Mouse (Mus musculus) cortical plate, adult 2 months (tissue): ENCODE results near the gene Foxf2.

Experiments
- CTCF ChIP-seq: fragments of 200-500 bp; IDR thresholded peaks from 2 replicates; pipeline ENCODE4 v1.5.1; 2011; ENCODE audit warnings: mild to moderate bottlenecking, control low read depth, low read length; ENCODE audit not compliant: insufficient read depth; ENCODE audit errors: extremely low read depth
- POLR2A ChIP-seq: fragments of 200-500 bp; IDR thresholded peaks from 2 replicates; pipeline ENCODE4 v1.6.1; 2011; ENCODE audit warnings: mild to moderate bottlenecking, low read length, control low read depth; ENCODE audit not compliant: insufficient read depth; ENCODE audit errors: extremely low read depth

- TF ChIP-seq CTCF = no peak
- TF ChIP-seq POLR2A = no peak
Observed at GRCm38 (mm10) chr13:31576696-31577095, 48.9 kb upstream of the Foxf2 start.
